Mouse (Mus musculus) embryonic facial prominence, embryonic 14.5 days (tissue): ENCODE measurements around the gene Mlx. TPM values are rescaled to one million over a fixed set of nuclear protein-coding genes. Genes with fewer than 3 reads are reported as not detected.

Experiments
- ATAC-seq: fragments of 200-750 bp; cut with Nextera tagmentation; 2 replicates; pipeline ENCODE4 v1.8.0; 2017; ENCODE audit warnings: low read depth, moderate number of reproducible peaks, moderate TSS enrichment
- DNase-seq: peaks from one replicate; pipeline ENCODE4 v3.0.0-alpha.2; 2015; ENCODE audit warnings: low spot score
- H3K27ac ChIP-seq: fragments of 300-500 bp; sonication (generic); replicated peaks from 2 replicates; pipeline ENCODE4 v1.5.1; 2014; ENCODE audit warnings: low read depth, mild to moderate bottlenecking, low read length, moderate library complexity
- H3K27me3 ChIP-seq: fragments of 300-500 bp; sonication (generic); replicated peaks from 2 replicates; pipeline ENCODE4 v1.6.1; 2014; ENCODE audit warnings: low read length; ENCODE audit not compliant: control insufficient read depth, insufficient read depth
- H3K36me3 ChIP-seq: fragments of 300-500 bp; sonication (generic); 2 replicates; pipeline ENCODE4 v1.6.1; 2014; ENCODE audit warnings: low read length, mixed read lengths; ENCODE audit not compliant: control insufficient read depth, insufficient read depth
- H3K4me1 ChIP-seq: fragments of 300-500 bp; sonication (generic); 2 replicates; pipeline ENCODE4 v1.6.1; 2014; ENCODE audit warnings: antibody characterized with exemption, low read length; ENCODE audit not compliant: control insufficient read depth, insufficient read depth
- H3K4me2 ChIP-seq: fragments of 300-500 bp; sonication (generic); 2 replicates; pipeline ENCODE4 v1.6.1; 2014; ENCODE audit warnings: low read depth, mild to moderate bottlenecking, low read length, moderate library complexity, mixed read lengths
- H3K4me3 ChIP-seq: fragments of 300-500 bp; sonication (generic); 2 replicates; pipeline ENCODE4 v1.5.1; 2014; ENCODE audit warnings: low read depth, mild to moderate bottlenecking, low read length
- H3K9ac ChIP-seq: fragments of 300-500 bp; sonication (generic); 2 replicates; pipeline ENCODE4 v1.6.1; 2014; ENCODE audit warnings: low read depth, mild to moderate bottlenecking, low read length, moderate library complexity, mixed read lengths
- H3K9me3 ChIP-seq: fragments of 300-500 bp; sonication (generic); 2 replicates; pipeline ENCODE4 v1.6.1; 2016; ENCODE audit warnings: low read length; ENCODE audit not compliant: control insufficient read depth
- WGBS: fragments of 180-500 bp; shearing (Covaris S2); extraction: QIAGEN DNeasy Blood & Tissue Kit; methylation state at CpG from one replicate; pipeline ENCODE4 v1.1.7; 2014; 5-methylcytosine and 5-hydroxymethylcytosine counted together
- polyA plus RNA-seq: library from polyadenylated mRNA; unstranded; fragments of >200 nt; fragmentation: Nextera tagmentation; extraction: Ambion mirVana; gene quantifications from 2 replicates; pipeline ENCODE4 v1.2.1, GENCODE M21; 2014

Mlx gene
- polyA plus RNA-seq, 1 experiment from 2014 or later = 55.2 TPM

DNA sequence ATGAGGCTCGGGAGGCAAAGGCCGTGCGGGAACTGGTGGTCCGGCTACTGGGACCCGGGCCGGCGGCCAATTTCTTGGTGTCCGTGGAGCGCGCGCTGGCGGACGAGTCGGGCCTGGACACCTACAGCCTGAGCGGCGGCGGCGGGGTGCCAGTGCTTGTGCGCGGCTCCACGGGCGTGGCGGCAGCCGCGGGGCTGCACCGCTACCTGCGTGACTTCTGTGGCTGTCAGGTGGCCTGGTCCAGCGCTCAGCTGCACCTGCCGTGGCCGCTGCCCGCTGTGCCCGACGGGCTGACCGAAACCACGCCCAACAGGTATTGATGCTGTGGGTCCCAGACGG lies 16.9 kb upstream of the Mlx start:
- Histone ChIP-seq H3K4me1 (peaks cover 10% of the 10 kb centered on the region), H3K9ac (peak overlapping the region; percentile 79), H3K4me3 (peak overlapping the region; percentile 83), H3K36me3 (no peaks in the 10 kb centered on the region), H3K9me3 (no peaks in the 10 kb centered on the region), H3K4me2 (peak overlapping the region; percentile 99), H3K27me3 (peaks cover 8% of the 10 kb centered on the region; the same call in 1 of the 2 replicates), H3K27ac (no peak overlapping the region)
- WGBS = 0% methylated on average over 14 of the region's 36 CpGs
- DNase-seq (no peak), ATAC-seq (peak; percentile 61)

DNA sequence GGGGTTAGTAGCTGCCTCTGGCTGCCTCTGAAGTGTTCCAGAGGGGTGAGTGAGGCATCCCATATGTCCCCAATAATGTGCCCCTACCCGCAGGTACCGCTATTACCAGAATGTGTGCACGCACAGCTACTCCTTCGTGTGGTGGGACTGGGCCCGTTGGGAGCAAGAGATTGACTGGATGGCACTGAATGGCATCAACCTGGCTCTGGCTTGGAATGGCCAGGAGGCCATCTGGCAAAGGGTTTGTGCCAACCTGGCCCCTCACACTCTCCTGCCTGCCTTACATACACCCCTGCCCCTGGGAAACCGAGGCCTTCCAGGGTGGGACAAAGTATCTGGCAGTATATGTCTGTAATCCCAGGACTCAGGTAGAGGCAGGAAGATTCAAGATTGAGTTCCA lies 16.1 kb upstream of the Mlx start:
- H3K4me3 ChIP-seq = peak overlapping the region; percentile 83; the same call in 1 of the 2 replicates
- H3K27me3 ChIP-seq = peaks cover 8% of the 10 kb centered on the region; the same call in 1 of the 2 replicates
- H3K4me1 ChIP-seq = peaks cover 10% of the 10 kb centered on the region
- no peaks in the 10 kb centered on the region for H3K36me3 ChIP-seq
- no peak for DNase-seq
- WGBS = 88% methylated on average over 5 of the region's 6 CpGs
- H3K9me3 ChIP-seq = no peaks in the 10 kb centered on the region
- peak overlapping the region; percentile 99 for H3K4me2 ChIP-seq
- H3K27ac ChIP-seq = no peak overlapping the region
- ATAC-seq = no peak
- H3K9ac ChIP-seq = 0 out of 2 replicates have a peak overlapping the region, but pooled peaks have one; percentile 19

DNA sequence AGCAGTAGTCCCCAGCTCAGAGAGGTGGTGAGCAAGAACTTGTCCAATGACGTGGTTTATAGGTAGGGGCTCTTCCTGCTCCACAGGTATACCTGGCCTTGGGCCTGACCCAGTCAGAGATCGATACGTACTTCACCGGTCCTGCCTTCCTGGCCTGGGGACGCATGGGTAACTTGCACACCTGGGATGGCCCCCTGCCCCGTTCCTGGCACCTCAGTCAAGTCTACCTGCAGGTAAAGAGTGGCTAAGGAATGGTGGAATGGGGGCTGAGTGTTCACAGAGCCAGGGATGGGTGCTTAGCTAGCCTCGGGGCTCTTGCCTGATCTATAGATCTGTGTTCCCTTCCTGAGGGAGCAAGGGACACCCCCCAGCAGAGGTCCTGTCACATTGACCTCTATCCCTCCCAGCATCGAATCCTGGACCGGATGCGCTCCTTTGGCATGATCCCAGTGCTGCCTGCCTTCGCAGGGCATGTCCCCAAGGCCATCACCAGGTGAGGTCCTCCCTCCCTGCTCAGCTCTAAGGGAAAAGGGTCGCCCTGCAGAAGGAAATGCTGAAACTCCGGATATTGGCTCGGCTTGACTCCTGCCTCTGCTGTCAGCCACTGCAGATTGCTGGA lies 15.2 kb upstream of the Mlx start:
- Histone ChIP-seq H3K4me3 (no peak overlapping the region), H3K27me3 (peaks cover 9% of the 10 kb centered on the region), H3K9ac (no peak overlapping the region), H3K36me3 (no peaks in the 10 kb centered on the region), H3K4me1 (peaks cover 10% of the 10 kb centered on the region), H3K4me2 (no peak overlapping the region), H3K27ac (no peak overlapping the region), H3K9me3 (no peaks in the 10 kb centered on the region)
- 72% methylated on average over 14 of the region's 14 CpGs for WGBS
- ATAC-seq = no peak
- DNase-seq = no peak

DNA sequence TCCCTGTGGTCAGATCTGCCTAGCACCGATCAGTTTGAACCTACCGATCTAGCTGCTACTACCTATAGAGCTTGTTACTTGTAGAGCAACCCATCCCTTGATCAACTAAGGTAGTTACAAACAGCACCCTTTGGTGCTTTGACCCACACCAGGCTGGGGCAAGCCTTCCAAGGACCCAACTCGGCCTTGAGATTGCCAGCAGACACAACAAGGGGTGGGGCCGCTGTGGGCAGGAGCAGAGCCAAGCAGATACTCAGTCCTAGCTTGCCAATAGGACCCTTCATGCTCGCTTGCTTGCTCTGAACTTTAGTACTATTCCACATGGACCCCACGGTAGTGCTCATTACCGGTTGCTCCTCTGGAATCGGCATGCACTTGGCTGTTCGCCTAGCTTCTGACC lies 9.0 kb upstream of the Mlx start, which contains the start of gene Hsd17b1:
Gene Hsd17b1, plus strand, starts transcription at position 291 of the 400 bp plus-strand sequence.
- ATAC-seq = no peak
- WGBS = 59% methylated on average over 9 of the region's 9 CpGs
- no peaks in the 10 kb centered on the region for H3K36me3 ChIP-seq

DNA sequence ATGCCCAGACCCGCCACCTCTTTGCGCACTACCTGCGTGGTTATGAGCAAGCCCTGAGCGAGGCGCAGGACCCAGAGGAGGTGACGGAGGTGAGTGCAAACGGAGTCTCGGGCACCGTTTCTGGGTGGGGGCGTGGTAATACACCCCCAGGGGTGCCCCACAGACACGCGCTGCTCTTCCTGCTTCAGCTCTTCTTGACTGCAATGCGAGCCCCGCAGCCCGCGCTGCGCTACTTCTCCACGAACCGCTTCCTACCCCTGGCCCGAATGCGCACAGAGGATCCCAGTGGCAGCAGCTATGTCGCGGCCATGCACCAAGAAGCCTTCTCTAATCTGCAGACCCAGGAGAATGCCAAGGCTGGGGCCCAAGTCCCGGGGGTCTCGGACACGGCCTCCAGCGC lies 7.3 kb upstream of the Mlx start:
- 4% methylated on average over 25 of the region's 27 CpGs for WGBS
- ATAC-seq (no peak), DNase-seq (no peak)
- Histone ChIP-seq H3K9ac (peak overlapping the region; percentile 49; the same call in 1 of the 2 replicates), H3K4me3 (peak overlapping the region; percentile 25), H3K36me3 (no peaks in the 10 kb centered on the region), H3K4me1 (peaks cover 7% of the 10 kb centered on the region), H3K9me3 (no peaks in the 10 kb centered on the region), H3K27ac (no peak overlapping the region), H3K4me2 (peak overlapping the region; percentile 45), H3K27me3 (peaks cover 49% of the 10 kb centered on the region)

More for the DNA sequence above, 9.0 kb upstream of the Mlx start, which contains the start of gene Hsd17b1:
- H3K4me2 ChIP-seq = no peak within 1 kb of the TSS
- H3K9me3 ChIP-seq = no peaks in the 10 kb centered on the region
- H3K27ac ChIP-seq = no peak within 1 kb of the TSS
- peaks cover 49% of the 10 kb centered on the region for H3K27me3 ChIP-seq
- H3K4me1 ChIP-seq = peaks cover 2% of the 10 kb centered on the region
- no peak for DNase-seq
- no peak within 1 kb of the TSS for H3K9ac ChIP-seq
- no peak within 1 kb of the TSS for H3K4me3 ChIP-seq

DNA sequence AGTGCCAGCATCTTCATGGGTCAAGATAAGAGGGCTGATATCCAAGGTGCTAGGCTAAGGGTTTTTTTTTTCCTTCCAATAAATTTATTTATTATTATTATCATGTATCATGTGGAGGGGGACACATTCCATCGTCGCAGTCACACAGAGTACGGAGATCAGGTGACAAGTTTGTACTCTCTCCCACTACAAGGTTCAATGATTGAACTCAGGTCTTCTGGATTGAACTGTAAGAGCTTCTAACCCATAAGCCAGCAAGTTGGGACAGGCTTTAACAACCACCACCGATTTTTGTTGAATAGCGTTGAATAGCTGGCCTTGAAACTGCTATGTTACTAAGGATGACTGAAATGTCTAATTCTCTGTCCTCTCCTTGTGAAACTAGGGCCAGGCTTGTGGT lies 6.7 kb upstream of the Mlx start:
- H3K9me3 ChIP-seq = no peaks in the 10 kb centered on the region
- ATAC-seq (no peak), DNase-seq (no peak)
- H3K27ac ChIP-seq = no peak overlapping the region
- no peak overlapping the region for H3K9ac ChIP-seq
- WGBS = 62% methylated on average over 5 of the region's 5 CpGs
- H3K4me1 ChIP-seq = peaks cover 7% of the 10 kb centered on the region
- no peak overlapping the region for H3K4me3 ChIP-seq
- peaks cover 49% of the 10 kb centered on the region for H3K27me3 ChIP-seq
- H3K4me2 ChIP-seq = no peak overlapping the region
- peaks cover 5% of the 10 kb centered on the region; the same call in 1 of the 2 replicates for H3K36me3 ChIP-seq

DNA sequence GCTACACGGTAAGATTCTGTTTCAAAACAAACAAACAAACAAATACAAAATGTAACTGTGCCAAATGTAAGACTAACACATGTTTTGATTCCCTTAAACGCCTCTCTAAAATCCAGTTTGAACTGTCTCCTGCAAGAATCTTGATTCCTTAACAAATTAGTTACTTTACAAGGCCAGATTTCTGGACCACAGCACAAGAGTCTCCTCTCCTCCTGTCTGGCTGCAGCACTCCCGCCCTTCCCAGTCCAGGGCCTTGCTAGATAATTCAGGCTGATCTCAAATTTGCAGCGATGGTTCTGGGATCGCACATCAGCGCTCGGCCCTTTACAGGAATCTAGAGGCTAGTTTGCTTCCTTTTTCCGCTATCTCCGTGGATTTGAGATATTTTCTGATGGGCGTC lies 5.4 kb upstream of the Mlx start:
- Histone ChIP-seq H3K27ac (peak overlapping the region; percentile 91), H3K27me3 (peaks cover 49% of the 10 kb centered on the region), H3K4me1 (peaks cover 7% of the 10 kb centered on the region), H3K4me2 (peak overlapping the region; percentile 95), H3K9me3 (no peaks in the 10 kb centered on the region), H3K4me3 (peak overlapping the region; percentile 88), H3K9ac (peak overlapping the region; percentile 90), H3K36me3 (peaks cover 10% of the 10 kb centered on the region; the same call in 1 of the 2 replicates)
- 5% methylated on average over 10 of the region's 10 CpGs for WGBS
- ATAC-seq (no peak), DNase-seq (no peak)

DNA sequence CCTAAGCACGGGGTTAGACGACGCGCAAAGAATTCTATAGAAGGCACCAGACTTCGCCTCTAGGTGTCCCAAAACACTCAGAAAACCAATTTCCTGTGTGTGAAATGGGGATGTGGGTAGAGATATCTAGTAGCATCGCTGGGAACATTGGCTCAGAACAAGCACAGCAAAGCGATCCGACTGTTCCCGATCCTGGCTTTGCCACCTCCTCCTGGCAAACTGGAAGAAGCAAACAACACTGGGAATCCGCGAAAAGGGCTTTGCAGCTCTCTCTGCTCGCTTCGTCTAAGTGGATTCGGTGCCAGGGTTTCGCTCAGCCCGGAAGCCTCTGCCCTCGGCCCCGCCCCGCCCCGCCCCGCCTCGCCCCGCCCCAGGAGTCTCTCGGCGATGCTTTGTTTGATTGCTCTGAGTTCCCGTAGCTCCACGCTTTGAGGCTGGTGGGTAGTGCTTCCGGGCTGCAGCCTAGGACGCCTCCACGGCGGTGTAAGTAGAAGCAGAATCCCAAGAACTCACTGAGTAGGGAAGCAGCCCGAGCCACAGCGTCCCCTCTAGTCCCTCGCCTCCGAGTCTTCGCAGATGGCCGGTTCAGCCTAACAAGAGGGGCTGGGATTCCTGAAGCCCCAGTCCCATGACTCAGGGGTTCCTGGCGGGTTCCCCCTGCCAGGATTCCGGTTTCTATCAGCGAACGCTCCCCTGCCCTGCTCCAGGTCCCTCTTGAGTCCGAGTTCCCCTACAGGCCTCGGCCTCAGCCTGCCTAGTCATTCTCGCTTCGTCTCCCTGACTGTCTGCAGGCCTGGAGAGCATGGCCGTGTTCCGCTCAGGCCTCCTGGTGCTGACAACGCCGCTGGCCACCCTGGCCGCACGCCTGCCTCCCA lies 4.6 kb upstream of the Mlx start, which contains the start of gene Coasy:
Gene Coasy, plus strand, starts transcription at position 358 of the 875 bp plus-strand sequence.
- ATAC-seq (peak; percentile 92), DNase-seq (peak; percentile 96)
- Histone ChIP-seq H3K4me2 (peak within 1 kb of the TSS; percentile 95), H3K4me1 (peaks cover 7% of the 10 kb centered on the region), H3K27me3 (peaks cover 43% of the 10 kb centered on the region), H3K27ac (peak within 1 kb of the TSS; percentile 91), H3K36me3 (peaks cover 10% of the 10 kb centered on the region; the same call in 1 of the 2 replicates), H3K4me3 (peak within 1 kb of the TSS; percentile 88), H3K9me3 (no peaks in the 10 kb centered on the region), H3K9ac (peak within 1 kb of the TSS; percentile 90)
- WGBS = under 1% methylated on average over 34 of the region's 51 CpGs
